Mouse (Mus musculus): ENCODE data around the gene Parpbp.

DNA sequence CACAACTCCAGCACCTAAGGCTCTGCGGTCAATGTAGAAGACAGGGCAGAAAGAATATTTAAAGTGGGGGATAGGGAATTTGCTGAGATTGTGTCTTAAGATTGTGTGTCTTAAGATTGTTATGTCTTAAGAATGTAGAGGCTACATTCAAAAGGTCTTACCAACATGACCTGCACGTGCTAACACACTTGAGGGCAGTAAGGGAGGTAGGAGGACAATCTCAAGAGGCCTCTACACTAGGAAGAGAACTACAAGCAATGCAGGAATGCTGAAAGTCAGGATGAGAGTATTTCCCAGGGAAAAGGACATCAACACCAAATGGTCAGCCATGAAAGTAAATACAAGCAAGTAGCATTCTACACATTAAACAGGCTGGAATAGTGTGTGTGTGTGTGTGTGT is 40.6 kb downstream of the Parpbp start:
- TF ChIP-seq CTCF (IDR thresholded peaks at IDR 0.05; ENCODE audit: low read depth) (no peak), EP300 (IDR thresholded peaks at IDR 0.05; ENCODE audit: low read depth) (no peak)
